ENCODE assay signal across 10 mouse cellular contexts in genomic region chr8:127184025-127184424, GRCm38 (mm10).
A peak's percentile ranks its signal among the peaks of the same experiment; 100 is the strongest.
DNase-seq lines count a peak whose midpoint lies in the region; ATAC-seq and TF ChIP-seq lines count a peak whose summit lies in the region.
"Had no signal": no experiment of that assay in that cellular context is flagged by ENCODE, and none has a peak within 500 bp of the region (broad histone marks: within the 10 kb centered on the region; RNA-seq: fewer than 3 reads in every experiment).

No protein-coding gene starts in this region.

- no peak overlapping the region for H3K9ac ChIP-seq in midbrain, embryonic 13.5 days (replicated peaks)
- no peak overlapping the region for H3K9ac ChIP-seq in midbrain, postnatal 0 days (replicated peaks; ENCODE audit: low read length, poor library complexity, severe bottlenecking)
- no peak overlapping the region for H3K9ac ChIP-seq in intestine, embryonic 15.5 days
- H3K9ac ChIP-seq in stomach, embryonic 14.5 days (replicated peaks; ENCODE audit: low read depth, low read length): no peak overlapping the region
- H3K9ac ChIP-seq: limb, embryonic 15.5 days had no signal

- H3K27ac ChIP-seq in midbrain, embryonic 13.5 days: no peak overlapping the region
- H3K27ac ChIP-seq in midbrain, postnatal 0 days (ENCODE audit: low read depth, low read length): no peak overlapping the region
- no peak overlapping the region for H3K27ac ChIP-seq in intestine, embryonic 15.5 days
- no peak overlapping the region for H3K27ac ChIP-seq in stomach, embryonic 14.5 days (ENCODE audit: low read length)
- H3K27ac ChIP-seq: gastrocnemius, adult 2 months; limb, embryonic 15.5 days had no signal

- no peaks in the 10 kb centered on the region for H3K36me3 ChIP-seq in midbrain, embryonic 13.5 days
- H3K36me3 ChIP-seq in midbrain, postnatal 0 days (ENCODE audit: insufficient read depth, low read length): no peaks in the 10 kb centered on the region
- no peaks in the 10 kb centered on the region for H3K36me3 ChIP-seq in intestine, embryonic 15.5 days
- H3K36me3 ChIP-seq in stomach, embryonic 14.5 days (ENCODE audit: control insufficient read depth, insufficient read depth, low read length): no peaks in the 10 kb centered on the region
- H3K36me3 ChIP-seq: limb, embryonic 15.5 days had no signal

- H3K9me3 ChIP-seq in midbrain, embryonic 13.5 days: no peaks in the 10 kb centered on the region
- no peaks in the 10 kb centered on the region for H3K9me3 ChIP-seq in midbrain, postnatal 0 days (ENCODE audit: low read length)
- H3K9me3 ChIP-seq in intestine, embryonic 15.5 days: no peaks in the 10 kb centered on the region
- H3K9me3 ChIP-seq in stomach, embryonic 14.5 days (ENCODE audit: control insufficient read depth, low read depth, low read length): no peaks in the 10 kb centered on the region
- H3K9me3 ChIP-seq: limb, embryonic 15.5 days had no signal

- TF ChIP-seq CTCF in midbrain, postnatal 0 days (IDR thresholded peaks at IDR 0.05): no peak

- peak; percentile 61; the same call in 1 of the 2 replicates for ATAC-seq in midbrain, embryonic 13.5 days
- ATAC-seq in midbrain, postnatal 0 days (ENCODE audit: low FRiP score): no peak
- peak; percentile 77 for ATAC-seq in intestine, embryonic 15.5 days
- ATAC-seq in stomach, embryonic 14.5 days (ENCODE audit: insufficient number of reproducible peaks, insufficient read depth, low FRiP score, low read depth): peak; percentile 80
- ATAC-seq in granulocyte monocyte progenitor cell, adult 5-6 weeks (replicated peaks; ENCODE audit: poor library complexity, severe bottlenecking): no peak

- peaks cover 44% of the 10 kb centered on the region for H3K4me1 ChIP-seq in midbrain, embryonic 13.5 days (replicated peaks)
- H3K4me1 ChIP-seq in midbrain, postnatal 0 days (ENCODE audit: insufficient read depth, low read length): 0 out of 2 replicates have a peak, but pooled peaks cover 3% of the 10 kb centered on the region
- H3K4me1 ChIP-seq in intestine, embryonic 15.5 days (replicated peaks): peaks cover 23% of the 10 kb centered on the region
- peaks cover 21% of the 10 kb centered on the region for H3K4me1 ChIP-seq in stomach, embryonic 14.5 days (ENCODE audit: control insufficient read depth, insufficient read depth, low read length)

- H3K4me3 ChIP-seq in midbrain, embryonic 13.5 days (replicated peaks): no peak overlapping the region
- H3K4me3 ChIP-seq in midbrain, postnatal 0 days (ENCODE audit: low read depth, low read length): no peak overlapping the region
- no peak overlapping the region for H3K4me3 ChIP-seq in intestine, embryonic 15.5 days (replicated peaks)
- no peak overlapping the region for H3K4me3 ChIP-seq in stomach, embryonic 14.5 days (ENCODE audit: low read depth, low read length)
- H3K4me3 ChIP-seq: gastrocnemius, adult 2 months; limb, embryonic 15.5 days had no signal

- H3K27me3 ChIP-seq in midbrain, embryonic 13.5 days: no peaks in the 10 kb centered on the region
- H3K27me3 ChIP-seq in midbrain, postnatal 0 days (ENCODE audit: insufficient read depth, low read length): no peaks in the 10 kb centered on the region
- no peaks in the 10 kb centered on the region for H3K27me3 ChIP-seq in intestine, embryonic 15.5 days (replicated peaks)
- no peaks in the 10 kb centered on the region for H3K27me3 ChIP-seq in stomach, embryonic 14.5 days (ENCODE audit: control insufficient read depth, insufficient read depth, low read length)
- H3K27me3 ChIP-seq: limb, embryonic 15.5 days had no signal

- WGBS in midbrain, embryonic 13.5 days: 40% methylated on average over 4 of the region's 4 CpGs
- WGBS in midbrain, postnatal 0 days: 26% methylated on average over 4 of the region's 4 CpGs
- 14% methylated on average over 4 of the region's 4 CpGs for WGBS in intestine, embryonic 15.5 days
- WGBS in stomach, embryonic 14.5 days: 11% methylated on average over 4 of the region's 4 CpGs

- DNase-seq in midbrain, postnatal 0 days (ENCODE audit: low spot score): no peak
- peak; percentile 39 for DNase-seq in liver
- DNase-seq in cerebellum, adult 18-20 months: no peak
- no peak for DNase-seq in left cerebral cortex, adult 11 months (ENCODE audit: low spot score)
- DNase-seq: gastrocnemius, adult 2 months had no signal

- H3K4me2 ChIP-seq in midbrain, embryonic 13.5 days (replicated peaks): no peak overlapping the region
- no peak overlapping the region for H3K4me2 ChIP-seq in midbrain, postnatal 0 days (ENCODE audit: low read depth, low read length, poor library complexity, severe bottlenecking)
- H3K4me2 ChIP-seq in intestine, embryonic 15.5 days (replicated peaks): 0 out of 2 replicates have a peak overlapping the region, but pooled peaks have one; percentile 2
- no peak overlapping the region for H3K4me2 ChIP-seq in stomach, embryonic 14.5 days (replicated peaks; ENCODE audit: low read depth, low read length)
- H3K4me2 ChIP-seq: limb, embryonic 15.5 days had no signal

Comparison
In these comparisons a context has a peak if more than half of its experiments do, and no peak if none do; other contexts are left out.
1. ATAC-seq: peak in midbrain, embryonic 13.5 days (single experiment), intestine, embryonic 15.5 days (single experiment) and stomach, embryonic 14.5 days (single experiment); none in midbrain, postnatal 0 days (single experiment) and granulocyte monocyte progenitor cell, adult 5-6 weeks (single experiment).